Mouse (Mus musculus): Measurements from ENCODE around the gene Alg1.

The Alg1 gene

DNA sequence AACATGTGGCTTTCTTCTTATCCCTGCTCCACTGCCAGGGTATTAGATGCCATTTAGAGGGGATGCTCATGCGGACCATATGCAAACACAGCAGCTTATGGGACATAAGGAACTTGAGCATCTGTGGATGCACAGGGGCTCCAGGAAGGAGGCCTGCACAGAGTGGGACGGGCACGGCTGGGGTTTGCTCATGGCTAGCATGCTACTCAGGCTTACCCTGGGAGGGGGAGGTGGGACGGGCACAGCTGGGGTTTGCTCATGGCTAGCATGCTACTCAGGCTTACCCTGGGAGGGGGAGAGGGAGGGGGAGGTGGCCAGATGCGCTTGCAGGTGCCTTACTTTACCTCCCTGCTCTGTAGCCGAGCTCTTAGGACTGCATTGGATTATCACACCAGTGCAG, 9.5 kb downstream of the Alg1 start:
- DNase-seq: no peak

DNA sequence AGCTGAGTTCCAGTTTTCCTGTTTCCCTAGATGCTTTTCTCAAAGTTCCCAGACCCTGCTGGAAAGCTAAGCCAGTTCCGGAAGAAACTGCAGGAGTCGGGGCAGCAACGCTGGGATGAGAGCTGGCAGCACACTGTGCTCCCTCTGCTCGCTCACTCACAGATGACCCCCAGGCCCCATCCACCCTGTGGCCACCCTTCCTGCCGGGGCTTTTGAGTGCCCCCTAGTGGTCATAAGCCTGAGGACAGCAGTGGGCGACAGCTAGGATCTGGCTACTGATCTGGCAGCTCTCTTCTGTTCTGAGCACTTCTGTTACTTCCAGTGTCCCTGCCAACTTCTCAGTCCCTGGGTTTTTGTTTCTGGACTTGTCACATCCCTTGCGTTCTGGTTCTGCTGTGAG, 11.0 kb downstream of the Alg1 start:
- DNase-seq: peak; percentile 42

DNA sequence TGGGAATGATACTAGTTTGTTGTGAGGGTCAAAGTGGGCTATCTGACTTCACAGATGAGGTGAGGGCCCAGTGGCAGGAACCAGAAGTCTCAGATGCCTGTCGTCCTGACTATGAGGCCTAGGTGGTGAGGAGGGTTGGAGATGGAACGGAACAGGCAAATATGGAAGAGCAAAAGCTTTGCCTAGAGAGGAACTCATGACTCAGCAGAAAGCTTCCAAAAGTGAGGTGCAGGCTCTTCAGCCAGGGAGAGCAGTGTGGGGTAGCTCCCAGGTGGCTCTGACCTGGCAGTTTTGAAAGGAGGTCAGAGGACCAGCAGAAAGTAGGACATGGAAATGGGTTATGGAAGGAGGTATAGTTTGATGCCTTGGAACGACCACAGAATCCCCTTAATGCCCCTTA, 17.5 kb downstream of the Alg1 start:
- DNase-seq: no peak

DNA sequence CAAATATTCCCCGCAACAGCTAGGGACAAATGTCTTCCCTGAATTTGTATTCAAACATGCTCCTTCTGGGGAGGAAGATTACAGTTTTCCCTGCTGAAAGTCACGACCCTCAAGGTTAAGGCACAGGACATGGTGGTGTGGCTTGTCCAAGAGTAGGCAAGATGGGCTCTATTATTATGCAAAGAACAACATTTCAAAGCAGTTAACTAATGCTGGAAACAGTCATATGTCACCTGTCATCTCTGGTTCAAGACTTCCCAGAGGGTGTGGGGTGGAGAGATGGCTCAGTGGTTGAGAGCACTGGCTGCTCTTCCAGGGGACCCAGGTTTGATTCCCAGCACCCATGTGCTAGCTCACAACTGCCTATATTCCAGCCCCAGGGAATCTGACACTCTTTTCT, 18.8 kb downstream of the Alg1 start:
- no peak for DNase-seq

DNA sequence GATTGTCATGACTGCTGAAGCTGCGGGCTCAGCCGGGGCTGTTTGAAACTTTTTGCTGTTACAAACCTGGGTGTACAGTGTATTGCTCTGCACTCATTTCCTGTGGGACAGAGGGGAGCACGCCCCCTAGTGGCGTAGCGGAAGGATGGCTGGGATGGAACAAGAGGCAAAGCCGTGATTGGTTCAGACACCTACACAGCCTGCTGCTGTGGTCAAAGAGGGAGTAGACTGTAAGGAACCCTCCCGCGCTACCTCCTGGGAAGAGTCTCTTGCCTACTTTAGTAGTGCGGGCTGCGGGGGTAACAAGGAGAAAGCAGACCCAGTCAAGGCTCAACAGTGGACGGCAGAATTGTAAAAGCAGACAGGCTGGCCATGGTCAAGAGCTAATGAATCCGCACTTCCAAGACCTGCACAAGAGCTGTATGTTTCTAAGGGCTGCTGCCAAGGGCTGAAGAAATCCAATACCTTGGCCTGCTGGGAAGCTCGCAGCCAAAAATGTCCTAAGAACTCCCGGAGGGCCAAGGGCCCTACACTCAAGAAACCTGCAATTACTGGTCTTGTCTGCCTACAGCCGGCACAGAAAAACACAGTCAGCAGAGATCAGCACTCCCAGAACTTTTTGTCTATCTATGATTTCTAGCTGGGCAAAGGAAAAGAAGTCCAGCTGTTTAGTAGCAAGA, 21.1 kb downstream of the Alg1 start:
- DNase-seq: peak; percentile 65

DNA sequence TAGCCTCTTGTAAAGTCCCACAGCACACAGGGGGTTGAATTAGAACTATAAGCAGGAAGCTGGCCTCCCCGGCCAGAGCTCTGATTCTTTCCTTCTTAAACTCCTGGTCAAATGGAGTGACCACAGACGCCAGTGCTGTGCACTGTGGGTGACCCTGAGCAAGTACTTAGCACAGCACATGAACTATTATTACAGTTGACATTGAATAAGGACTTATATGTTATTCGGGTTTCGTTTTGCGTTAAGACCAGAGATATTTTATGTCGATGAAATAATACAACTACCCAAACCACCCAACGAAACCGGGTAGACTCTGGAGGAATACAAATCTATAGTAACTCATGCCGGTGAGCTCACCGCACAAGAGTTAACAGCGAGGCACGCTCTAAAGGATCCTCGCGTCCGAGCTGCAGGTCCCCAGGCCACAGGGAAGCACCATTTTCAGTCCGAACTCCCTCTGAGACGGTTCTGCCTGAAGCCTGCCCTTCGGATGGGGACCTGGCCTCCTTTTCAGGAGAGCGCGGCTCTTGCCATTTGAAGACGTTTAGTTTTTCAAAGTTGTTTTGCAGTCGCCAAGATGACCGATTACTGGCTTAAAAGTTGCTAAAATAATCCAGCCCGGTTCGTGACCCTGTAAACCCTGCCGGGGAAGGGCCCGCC, 21.8 kb downstream of the Alg1 start:
- no peak for DNase-seq

DNA sequence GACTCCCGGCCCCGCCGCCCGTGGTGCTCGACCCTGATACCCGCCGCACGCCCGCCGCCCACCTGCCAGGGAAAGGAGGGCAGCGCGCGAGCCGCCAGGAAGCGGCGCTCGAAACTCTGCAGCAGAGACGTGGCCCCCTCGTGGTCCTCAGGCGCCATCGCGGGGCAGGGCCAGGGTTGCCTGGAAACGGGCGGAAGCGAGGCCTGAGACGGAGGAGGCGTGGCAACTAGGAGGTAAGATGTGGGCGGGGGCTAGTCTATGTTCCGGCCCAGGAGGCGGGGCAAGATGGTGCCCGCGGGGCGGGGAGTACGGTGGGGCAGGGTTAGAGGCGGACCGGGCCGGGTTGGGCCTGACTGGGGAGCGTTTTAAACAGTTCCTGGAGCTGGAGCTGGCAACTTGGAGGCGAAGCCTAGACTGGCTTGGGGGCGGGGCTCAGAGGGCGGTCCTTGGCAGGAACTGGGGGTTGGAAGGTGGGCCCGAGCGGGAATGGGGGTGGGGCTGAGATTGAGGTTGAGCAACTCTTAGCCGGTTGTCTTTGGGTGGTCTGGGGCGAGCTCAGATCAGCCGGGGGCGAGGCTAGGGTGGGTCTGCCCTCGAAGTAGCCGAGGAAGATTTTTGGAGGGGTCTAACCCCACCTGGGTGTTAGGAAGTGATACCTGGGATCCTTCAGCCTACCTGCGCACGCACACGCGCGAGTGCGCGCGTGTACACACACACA, 22.5 kb downstream of the Alg1 start, which contains the start of gene Eef2kmt:
Gene Eef2kmt, minus strand, starts transcription at position 205 of the 718 bp plus-strand sequence.
- DNase-seq: peak; percentile 99

DNA sequence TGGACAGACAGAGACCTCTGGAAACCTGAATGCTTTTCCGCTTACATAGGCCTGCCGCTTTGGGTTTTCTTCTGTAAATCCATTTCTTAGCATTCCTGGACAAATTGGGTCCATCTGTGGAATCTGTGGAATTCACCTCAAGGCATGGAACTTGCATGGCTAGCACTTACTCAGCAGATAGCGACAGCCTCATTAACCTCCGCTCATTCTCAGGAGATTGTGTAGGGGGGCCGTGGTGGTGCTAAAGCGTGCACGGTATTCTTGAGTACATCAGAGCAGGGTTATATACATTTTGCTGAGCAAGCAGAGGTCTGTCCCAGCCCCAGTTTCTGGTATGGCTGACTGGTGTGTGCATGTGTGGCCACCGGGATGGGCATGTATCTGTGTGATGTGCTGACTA, 29.7 kb downstream of the Alg1 start:
- no peak for DNase-seq

DNA sequence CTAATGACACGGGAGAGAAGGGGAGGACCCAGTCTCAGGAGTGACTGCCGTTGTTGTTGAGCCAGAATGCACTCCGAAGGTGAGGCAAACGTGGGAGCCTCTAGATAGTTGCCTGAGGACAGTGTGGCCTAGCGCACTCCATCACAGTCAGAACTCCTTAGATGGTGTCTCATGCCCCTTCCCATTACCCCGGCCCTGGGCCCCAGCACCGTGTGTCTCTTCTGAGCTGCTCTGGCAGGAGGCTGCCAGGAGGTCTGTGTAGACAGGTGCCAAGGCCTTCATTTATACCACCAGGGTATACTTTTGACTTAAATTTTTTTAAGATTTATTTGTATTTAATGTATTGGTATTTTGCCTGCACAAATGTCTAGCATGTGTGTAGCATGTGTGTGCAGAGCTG, 30.5 kb downstream of the Alg1 start:
- DNase-seq: no peak

DNA sequence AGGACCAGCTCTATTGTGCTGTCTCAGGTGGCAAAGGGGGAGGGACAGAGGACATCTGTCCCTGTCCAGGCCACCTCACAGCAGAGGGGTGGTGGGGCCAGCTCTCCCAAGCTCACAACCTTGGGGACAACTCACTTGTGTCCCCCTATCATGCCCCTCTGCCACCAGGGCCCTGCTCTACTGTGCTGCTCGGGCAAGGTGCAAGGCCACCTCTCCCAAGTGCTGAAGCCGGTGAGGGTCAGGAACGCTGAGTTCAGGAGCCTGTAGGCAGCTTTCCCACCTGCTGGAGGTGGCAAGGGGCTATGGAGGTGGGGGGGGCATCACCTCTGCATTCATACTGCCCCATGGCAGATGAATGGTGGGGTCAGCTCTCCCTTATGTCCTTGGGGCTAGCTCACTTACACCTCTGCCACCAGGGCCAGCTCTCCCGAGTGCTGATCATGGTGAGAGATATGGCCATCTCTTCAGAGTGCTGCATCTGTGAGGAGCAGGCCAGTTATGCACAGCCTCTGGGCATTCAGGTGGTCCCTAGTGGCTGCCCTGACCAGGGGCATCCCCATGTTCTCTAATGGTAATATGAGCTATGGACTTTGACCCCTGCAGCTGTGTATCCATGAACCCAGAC, 38.1 kb downstream of the Alg1 start:
- DNase-seq: no peak

DNA sequence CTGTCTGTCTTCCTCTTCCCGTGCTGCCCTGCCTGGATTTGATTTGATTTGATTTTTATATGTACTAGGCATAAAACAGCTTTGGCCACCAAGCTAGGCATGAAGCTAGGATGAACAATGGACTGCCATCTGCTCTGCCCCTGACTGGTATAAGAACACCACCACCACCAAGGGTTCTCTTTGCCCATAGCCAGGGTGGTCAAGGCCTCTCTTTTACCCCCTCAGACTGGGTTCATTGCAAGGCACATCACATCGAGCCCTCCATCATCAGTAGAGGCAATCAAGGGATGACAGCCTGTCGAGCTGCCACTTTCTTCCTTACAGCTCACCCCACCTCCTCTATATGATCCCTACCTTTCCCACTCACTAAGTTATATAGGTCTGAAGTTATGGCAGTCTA, 39.0 kb downstream of the Alg1 start:
- no peak for DNase-seq

DNA sequence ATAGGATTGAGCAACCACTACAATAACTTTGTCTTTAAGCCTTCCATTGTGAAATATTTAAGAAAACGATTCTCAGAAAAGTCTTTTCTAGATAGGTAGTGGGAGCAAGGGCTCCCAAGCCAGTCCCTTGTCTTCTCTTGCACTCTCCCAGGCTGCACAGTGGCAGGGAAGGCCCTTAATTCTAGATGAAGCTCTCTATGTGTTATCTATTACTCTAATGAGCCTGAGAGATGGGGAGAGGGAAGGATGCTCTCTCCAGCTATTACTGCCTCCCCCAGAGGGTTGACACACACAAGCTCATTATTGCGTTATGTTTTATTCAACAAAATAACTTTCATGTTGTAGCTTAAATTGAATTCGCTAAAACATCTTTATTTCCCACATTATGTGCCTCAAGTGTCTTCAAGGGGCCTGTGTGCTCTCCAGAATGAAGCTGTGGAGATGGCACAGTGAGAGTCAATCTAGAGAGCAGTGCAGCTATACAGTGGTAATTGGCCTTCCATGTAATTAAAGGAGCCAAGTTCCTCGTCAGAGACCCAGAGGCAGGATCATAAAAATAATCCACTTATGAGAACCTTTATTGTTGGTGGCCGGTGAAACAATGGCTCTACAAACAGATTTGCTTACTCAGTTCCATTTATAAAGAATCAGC, 46.3 kb downstream of the Alg1 start:
- DNase-seq: no peak

DNA sequence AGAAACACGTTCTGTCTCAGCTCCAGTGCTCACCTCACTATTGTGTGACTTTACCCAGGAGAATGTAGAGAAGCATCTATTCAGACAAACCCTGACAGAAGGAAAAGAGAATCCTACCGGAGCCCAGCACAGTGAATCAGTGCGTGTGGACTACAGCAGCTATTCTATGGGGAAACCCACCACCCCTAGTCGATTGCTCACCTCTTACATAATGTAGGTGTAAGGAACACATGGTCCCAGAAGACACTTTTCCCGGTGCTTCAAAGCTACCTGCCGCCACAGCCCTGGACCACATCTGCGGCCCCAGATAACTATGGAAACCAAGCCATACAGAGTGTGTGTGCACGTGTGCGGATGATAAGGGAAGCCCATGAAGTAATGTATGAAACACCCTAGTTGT, 49.3 kb downstream of the Alg1 start:
- DNase-seq: no peak

DNA sequence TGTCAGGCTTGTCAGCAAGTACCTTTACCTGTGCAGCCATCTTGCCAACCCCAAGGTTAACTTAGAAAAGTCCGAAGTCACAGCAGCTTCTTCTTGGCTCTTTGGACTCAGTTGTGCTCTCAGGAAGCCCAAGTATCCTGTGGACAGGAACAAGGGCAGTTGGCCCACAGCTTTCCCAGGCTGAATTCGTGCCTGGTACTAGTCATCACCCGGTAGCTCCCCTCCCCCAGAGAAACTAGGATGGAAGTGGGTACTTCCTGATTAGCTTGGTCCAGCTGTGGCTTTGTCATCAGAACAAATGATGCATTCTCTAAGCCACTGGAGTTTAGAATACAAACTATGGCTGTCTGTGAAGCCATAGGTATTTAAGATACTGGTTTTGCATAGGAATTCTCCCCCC, 52.0 kb downstream of the Alg1 start:
- no peak for DNase-seq

Data from layer of hippocampus, adult 9-11 months (tissue).